Mouse (Mus musculus) lung, postnatal 0 days (tissue): ENCODE measurements around the gene Krtdap.
A peak's percentile ranks its signal among the peaks of the same experiment; 100 is the strongest.

Experiments
- CTCF ChIP-seq: IDR thresholded peaks from 2 replicates; pipeline ENCODE4 v1.5.1; 2016; ENCODE audit warnings: antibody characterized with exemption, mild to moderate bottlenecking
- EP300 ChIP-seq: IDR thresholded peaks from 2 replicates; pipeline ENCODE4 v1.6.1; 2016; ENCODE audit warnings: antibody characterized with exemption, mild to moderate bottlenecking, control low read depth

DNA sequence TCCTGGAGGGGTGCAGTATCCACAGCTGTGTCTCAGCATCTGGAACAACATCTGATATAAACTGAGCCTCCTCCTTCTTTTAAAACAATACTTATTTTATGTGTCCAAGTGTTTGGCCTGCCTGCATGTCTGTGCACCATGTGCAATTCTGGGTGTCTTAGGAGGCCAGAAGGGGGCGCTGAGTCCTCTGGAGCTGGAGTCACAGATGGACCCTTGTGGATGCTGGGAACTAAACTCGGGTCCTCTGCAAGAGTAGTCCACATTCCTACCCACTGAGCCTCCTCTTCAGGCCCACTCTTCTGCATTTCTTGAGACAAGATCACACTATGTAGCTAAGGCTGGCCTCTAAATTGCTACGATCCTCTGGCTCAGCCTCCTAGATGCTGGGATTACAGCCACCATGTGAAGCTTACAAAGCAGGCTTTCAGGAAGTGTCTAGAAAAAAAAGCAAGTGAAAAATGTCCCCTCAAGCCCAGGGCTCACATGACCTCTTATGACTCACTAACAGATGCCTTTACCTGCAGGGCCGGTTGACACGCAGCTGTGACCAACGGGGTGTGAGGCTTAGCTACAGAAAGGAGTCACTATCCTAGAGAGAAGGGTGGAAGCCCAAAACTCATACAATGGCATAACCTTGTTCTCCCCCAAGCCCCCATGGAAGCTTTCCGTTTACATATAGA, 40.0 kb upstream of the Krtdap start:
- TF ChIP-seq EP300 = no peak
- TF ChIP-seq CTCF = peak; percentile 23; the same call in 1 of the 2 replicates
